Mouse (Mus musculus) liver, embryonic 14.5 days (tissue): ENCODE measurements around the gene Spic.

ENCODE experiments used
- CTCF ChIP-seq: IDR thresholded peaks from 2 replicates; pipeline ENCODE4 v1.5.1; 2016; ENCODE audit warnings: antibody characterized with exemption, low read depth, control low read depth
- EP300 ChIP-seq: IDR thresholded peaks from 2 replicates; pipeline ENCODE4 v1.6.1; 2016; ENCODE audit warnings: antibody characterized with exemption, low read depth

DNA sequence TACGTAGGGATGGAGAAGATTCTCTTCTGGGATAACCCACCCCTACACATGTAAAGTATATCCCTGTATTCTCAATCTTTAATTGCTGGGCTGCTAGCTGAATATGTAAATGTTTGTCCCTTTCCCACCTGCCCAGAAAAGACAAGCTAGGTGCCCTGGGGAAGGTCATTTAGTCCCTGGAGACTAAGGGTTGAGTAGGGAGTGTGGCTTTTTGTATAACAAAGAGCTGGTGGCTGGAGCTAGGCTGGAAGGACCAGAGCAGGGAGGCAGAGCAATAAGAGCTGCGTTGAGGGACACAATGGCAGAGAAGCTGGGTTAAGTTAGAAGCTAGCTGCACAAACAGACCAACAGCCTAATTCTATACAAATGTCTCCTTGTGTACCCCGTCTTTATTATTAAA is 58.6 kb downstream of the Spic start:
- TF ChIP-seq CTCF (no peak), EP300 (no peak)
